Mouse (Mus musculus): Measurements from ENCODE around the gene Bach1.
"Not testable (repeated sequence)": the region's sequence is repeated elsewhere in the genome, so short reads cannot be mapped to it uniquely, and the experiment has no call there.

Bach1 gene

GRCm38 (mm10) chr16:87681848-87682247 is 16.9 kb upstream of the Bach1 start:
- no peak for DNase-seq

GRCm38 (mm10) chr16:87686458-87686857 is 12.3 kb upstream of the Bach1 start:
- DNase-seq: no peak

- no peak for DNase-seq
Measured at GRCm38 (mm10) chr16:87687346-87687745, 11.4 kb upstream of the Bach1 start.

GRCm38 (mm10) chr16:87688328-87688727 is 10.4 kb upstream of the Bach1 start:
- not testable (repeated sequence) for DNase-seq

- not testable (repeated sequence) for DNase-seq
Measured at GRCm38 (mm10) chr16:87688823-87689222, 9.9 kb upstream of the Bach1 start.

- no peak for DNase-seq
Measured at GRCm38 (mm10) chr16:87689225-87689624, 9.5 kb upstream of the Bach1 start.

- DNase-seq: no peak
Measured at GRCm38 (mm10) chr16:87690506-87690905, 8.2 kb upstream of the Bach1 start.

- DNase-seq: no peak
Measured at GRCm38 (mm10) chr16:87691102-87691501, 7.6 kb upstream of the Bach1 start.

- peak; percentile 51 for DNase-seq
Measured at GRCm38 (mm10) chr16:87692591-87692990, 6.2 kb upstream of the Bach1 start.

- DNase-seq: no peak
Measured at GRCm38 (mm10) chr16:87697707-87698365, 909 bp upstream of the Bach1 start.

- DNase-seq: no peak
Measured at GRCm38 (mm10) chr16:87699306-87699692, 554 bp downstream of the Bach1 start.

- DNase-seq: peak; percentile 61
Measured at GRCm38 (mm10) chr16:87699693-87700394, 1.1 kb downstream of the Bach1 start.

GRCm38 (mm10) chr16:87700395-87700765 is 1.6 kb downstream of the Bach1 start:
- no peak for DNase-seq

- no peak for DNase-seq
Measured at GRCm38 (mm10) chr16:87701891-87702290, 3.1 kb downstream of the Bach1 start.

- DNase-seq: no peak
Measured at GRCm38 (mm10) chr16:87702881-87703280, 4.1 kb downstream of the Bach1 start.

- DNase-seq: no peak
Measured at GRCm38 (mm10) chr16:87704225-87704624, 5.5 kb downstream of the Bach1 start.

- no peak for DNase-seq
Measured at GRCm38 (mm10) chr16:87705892-87706589, 7.3 kb downstream of the Bach1 start.

GRCm38 (mm10) chr16:87707335-87707734 is 8.6 kb downstream of the Bach1 start:
- no peak for DNase-seq

GRCm38 (mm10) chr16:87708570-87708969 is 9.8 kb downstream of the Bach1 start:
- no peak for DNase-seq

- DNase-seq: no peak
Measured at GRCm38 (mm10) chr16:87709144-87709543, 10.4 kb downstream of the Bach1 start.

GRCm38 (mm10) chr16:87709971-87710370 is 11.2 kb downstream of the Bach1 start:
- no peak for DNase-seq

- no peak for DNase-seq
Measured at GRCm38 (mm10) chr16:87711961-87712360, 13.2 kb downstream of the Bach1 start.

GRCm38 (mm10) chr16:87712986-87713693 is 14.4 kb downstream of the Bach1 start:
- peak; percentile 54 for DNase-seq
